Comparison of ENCODE assay signal across 10 mouse cellular contexts in genomic region chr12:104057050-104057449, GRCm38 (mm10). TPM values are rescaled to one million over a fixed set of nuclear protein-coding genes. Genes with fewer than 3 reads are reported as not detected.
DNase-seq lines count a peak whose midpoint lies in the region; ATAC-seq lines count a peak whose summit lies in the region.
"Had no signal": no experiment of that assay in that cellular context is flagged by ENCODE, and none has a peak within 500 bp of the region (broad histone marks: within the 10 kb centered on the region; RNA-seq: fewer than 3 reads in every experiment).

No protein-coding gene starts in this region.

- no peak overlapping the region for H3K4me3 ChIP-seq in hindbrain, embryonic 16.5 days (ENCODE audit: low read length)
- no peak overlapping the region for H3K4me3 ChIP-seq in hindbrain, embryonic 13.5 days
- H3K4me3 ChIP-seq: erythroblast, embryonic 14.5 days had no signal

- no peak overlapping the region for H3K9ac ChIP-seq in hindbrain, embryonic 16.5 days (ENCODE audit: low read depth, low read length)
- H3K9ac ChIP-seq in hindbrain, embryonic 13.5 days: no peak overlapping the region

- 40% methylated on average over 4 of the region's 4 CpGs for WGBS in hindbrain, embryonic 16.5 days
- WGBS in hindbrain, embryonic 13.5 days: 63% methylated on average over 4 of the region's 4 CpGs

- H3K27ac ChIP-seq in hindbrain, embryonic 16.5 days (ENCODE audit: low read depth, low read length): no peak overlapping the region
- no peak overlapping the region for H3K27ac ChIP-seq in hindbrain, embryonic 13.5 days

- no peaks in the 10 kb centered on the region for H3K27me3 ChIP-seq in hindbrain, embryonic 16.5 days (replicated peaks; ENCODE audit: control insufficient read depth, insufficient read depth, low read length)
- H3K27me3 ChIP-seq in hindbrain, embryonic 13.5 days: no peaks in the 10 kb centered on the region

- no peaks in the 10 kb centered on the region for H3K36me3 ChIP-seq in hindbrain, embryonic 16.5 days (ENCODE audit: control insufficient read depth, insufficient read depth, low read length)
- no peaks in the 10 kb centered on the region for H3K36me3 ChIP-seq in hindbrain, embryonic 13.5 days

- intact Hi-C loops in left cerebral cortex, postnatal 14 days (cut with DNase I): no loop called here

- DNase-seq in CD4-positive helper T cell, adult 2 months (ENCODE audit: low read depth, low spot score): peak; percentile 87
- DNase-seq in cerebellum, postnatal 36 days: peak; percentile 43 to 47
- DNase-seq in left cerebral cortex, postnatal 14 days (ENCODE audit: low spot score in 2 of 2): peak; percentile 52 to 58
- DNase-seq in adrenal gland, adult 8-10 months: no peak
- no peak for DNase-seq in thymus, postnatal 25 days

- no peak overlapping the region for H3K4me2 ChIP-seq in hindbrain, embryonic 16.5 days (ENCODE audit: low read length)
- no peak overlapping the region for H3K4me2 ChIP-seq in hindbrain, embryonic 13.5 days

- H3K4me1 ChIP-seq in hindbrain, embryonic 16.5 days (ENCODE audit: control insufficient read depth, insufficient read depth, low read depth, low read length): no peaks in the 10 kb centered on the region
- H3K4me1 ChIP-seq in hindbrain, embryonic 13.5 days (replicated peaks): no peaks in the 10 kb centered on the region

- no peaks in the 10 kb centered on the region for H3K9me3 ChIP-seq in hindbrain, embryonic 16.5 days (ENCODE audit: control insufficient read depth, low read length)
- H3K9me3 ChIP-seq in hindbrain, embryonic 13.5 days: no peaks in the 10 kb centered on the region

- ATAC-seq in hindbrain, embryonic 16.5 days: 0 out of 2 replicates have a peak, but pooled peaks have one; percentile 45
- no peak for ATAC-seq in hindbrain, embryonic 13.5 days (ENCODE audit: low FRiP score)
- no peak for ATAC-seq in erythroid progenitor cell, adult 5-6 weeks (replicated peaks; ENCODE audit: low FRiP score, poor library complexity, severe bottlenecking)

RNA-seq across cellular contexts. Expression of gene Serpina12, which starts 12.8 kb away (rescaled TPM):
- polyA plus RNA-seq in hindbrain, embryonic 16.5 days (2015; fragmentation: Nextera tagmentation; extraction: Ambion mirVana): not detected in 2 replicates
- polyA plus RNA-seq in hindbrain, embryonic 13.5 days (2015; fragmentation: Nextera tagmentation; extraction: Ambion mirVana): not detected in 2 replicates
- not detected for total RNA-seq in left cerebral cortex, postnatal 14 days (2021)
- total RNA-seq in adrenal gland, adult 8-10 months (2022): under 1 TPM in 3 of 4 experiments, not detected in 1; 0.08 to 0.38 (median 0.28) TPM
- not detected in 2 replicates for total RNA-seq in erythroid progenitor cell, adult 5-6 weeks (2015; ENCODE audit: low replicate concordance)
- not detected in 2 replicates for total RNA-seq in erythroid progenitor cell, adult 5-6 weeks (2017; ENCODE audit: low replicate concordance)
- total RNA-seq: layer of hippocampus, postnatal 25 days had no signal
- polyA plus RNA-seq: erythroblast, embryonic 14.5 days had no signal

RNA-seq across cellular contexts. Expression of gene Serpina9, which starts 43.5 kb away (rescaled TPM):
- polyA plus RNA-seq in hindbrain, embryonic 16.5 days (2015; fragmentation: Nextera tagmentation; extraction: Ambion mirVana): 0.09 and 0.27 TPM in 2 replicates
- not detected in 2 replicates for polyA plus RNA-seq in hindbrain, embryonic 13.5 days (2015; fragmentation: Nextera tagmentation; extraction: Ambion mirVana)
- total RNA-seq in left cerebral cortex, postnatal 14 days (2021): 1 to 10 TPM in 1 of 2 experiments, under 1 TPM in 1; 0.77 to 1.4 TPM
- not detected for total RNA-seq in adrenal gland, adult 8-10 months (2022)
- total RNA-seq in erythroid progenitor cell, adult 5-6 weeks (2015; ENCODE audit: low replicate concordance): not detected in 2 replicates
- total RNA-seq in erythroid progenitor cell, adult 5-6 weeks (2017; ENCODE audit: low replicate concordance): not detected in 2 replicates
- polyA plus RNA-seq: erythroblast, embryonic 14.5 days had no signal

RNA-seq across cellular contexts. Expression of gene Serpina5, which starts 43.9 kb away (rescaled TPM):
- polyA plus RNA-seq in hindbrain, embryonic 16.5 days (2015; fragmentation: Nextera tagmentation; extraction: Ambion mirVana): not detected in 2 replicates
- polyA plus RNA-seq in hindbrain, embryonic 13.5 days (2015; fragmentation: Nextera tagmentation; extraction: Ambion mirVana): not detected in 2 replicates
- total RNA-seq in left cerebral cortex, postnatal 14 days (2021): not detected
- 1 to 10 TPM; 1.1 to 3.3 (median 1.9) TPM for total RNA-seq in adrenal gland, adult 8-10 months (2022)
- not detected in 2 replicates for total RNA-seq in erythroid progenitor cell, adult 5-6 weeks (2015; ENCODE audit: low replicate concordance)
- not detected in 2 replicates for total RNA-seq in erythroid progenitor cell, adult 5-6 weeks (2017; ENCODE audit: low replicate concordance)
- total RNA-seq: layer of hippocampus, postnatal 25 days had no signal
- polyA plus RNA-seq: erythroblast, embryonic 14.5 days had no signal

RNA-seq across cellular contexts. Expression of gene Serpina3a, which starts 55.5 kb away (rescaled TPM):
- polyA plus RNA-seq in hindbrain, embryonic 16.5 days (2015; fragmentation: Nextera tagmentation; extraction: Ambion mirVana): not detected in 2 replicates
- not detected in 2 replicates for polyA plus RNA-seq in hindbrain, embryonic 13.5 days (2015; fragmentation: Nextera tagmentation; extraction: Ambion mirVana)
- total RNA-seq in left cerebral cortex, postnatal 14 days (2021): not detected
- under 1 TPM in 1 of 4 experiments, not detected in 3; 0.20 TPM for total RNA-seq in adrenal gland, adult 8-10 months (2022)
- not detected in 2 replicates for total RNA-seq in erythroid progenitor cell, adult 5-6 weeks (2015; ENCODE audit: low replicate concordance)
- not detected in 2 replicates for total RNA-seq in erythroid progenitor cell, adult 5-6 weeks (2017; ENCODE audit: low replicate concordance)
- total RNA-seq: layer of hippocampus, postnatal 25 days had no signal
- polyA plus RNA-seq: erythroblast, embryonic 14.5 days had no signal

Comparison
In these comparisons a context has a peak if more than half of its experiments do, and no peak if none do; other contexts are left out.
1. DNase-seq: peak in CD4-positive helper T cell, adult 2 months (single experiment), cerebellum, postnatal 36 days (2 of 2) and left cerebral cortex, postnatal 14 days (2 of 2); none in adrenal gland, adult 8-10 months (single experiment) and thymus, postnatal 25 days (single experiment).